21 mouse cellular contexts compared by ENCODE assay signal in genomic region chr10:14306811-14307210, GRCm38 (mm10).
"Had no signal": no experiment of that assay in that cellular context is flagged by ENCODE, and none has a peak within 500 bp of the region (broad histone marks: within the 10 kb centered on the region; RNA-seq: fewer than 3 reads in every experiment).

No protein-coding gene starts in this region.

- H3K27me3 ChIP-seq: limb, embryonic 12.5 days; limb, embryonic 15.5 days; midbrain, embryonic 15.5 days; neural tube, embryonic 12.5 days; neural tube, embryonic 15.5 days had no signal

- ATAC-seq: liver, postnatal 0 days; midbrain, embryonic 15.5 days had no signal

- H3K4me1 ChIP-seq: limb, embryonic 12.5 days; limb, embryonic 15.5 days; midbrain, embryonic 15.5 days; neural tube, embryonic 12.5 days; neural tube, embryonic 15.5 days had no signal

- DNase-seq: kidney, adult 18-20 months; kidney, adult 9 months; kidney, postnatal 14 days; kidney, postnatal 4 days; left cerebral cortex, postnatal 4 days; liver, postnatal 0 days; right cerebral cortex, adult 18-20 months; right cerebral cortex, postnatal 14 days; right cerebral cortex, postnatal 4 days; thymus, adult 2 months; thymus, postnatal 14 days; thymus, postnatal 4 days had no signal

- H3K9ac ChIP-seq: limb, embryonic 12.5 days; limb, embryonic 15.5 days; liver, embryonic 14.5 days; liver, postnatal 0 days; midbrain, embryonic 15.5 days; neural tube, embryonic 12.5 days; neural tube, embryonic 15.5 days had no signal

- H3K4me3 ChIP-seq: limb, embryonic 12.5 days; limb, embryonic 15.5 days; midbrain, embryonic 15.5 days; neural tube, embryonic 12.5 days; neural tube, embryonic 15.5 days had no signal

- H3K36me3 ChIP-seq: limb, embryonic 12.5 days; limb, embryonic 15.5 days; midbrain, embryonic 15.5 days; neural tube, embryonic 12.5 days; neural tube, embryonic 15.5 days had no signal

- H3K27ac ChIP-seq: limb, embryonic 12.5 days; limb, embryonic 15.5 days; liver, embryonic 14.5 days; midbrain, embryonic 15.5 days; neural tube, embryonic 12.5 days; neural tube, embryonic 15.5 days; stomach, postnatal 0 days had no signal

- H3K9me3 ChIP-seq: limb, embryonic 12.5 days; limb, embryonic 15.5 days; midbrain, embryonic 15.5 days; neural tube, embryonic 12.5 days; neural tube, embryonic 15.5 days had no signal

- H3K4me2 ChIP-seq: limb, embryonic 12.5 days; limb, embryonic 15.5 days; liver, embryonic 11.5 days; midbrain, embryonic 11.5 days; midbrain, embryonic 15.5 days; neural tube, embryonic 12.5 days; neural tube, embryonic 15.5 days had no signal
